In the genomic region with DNA sequence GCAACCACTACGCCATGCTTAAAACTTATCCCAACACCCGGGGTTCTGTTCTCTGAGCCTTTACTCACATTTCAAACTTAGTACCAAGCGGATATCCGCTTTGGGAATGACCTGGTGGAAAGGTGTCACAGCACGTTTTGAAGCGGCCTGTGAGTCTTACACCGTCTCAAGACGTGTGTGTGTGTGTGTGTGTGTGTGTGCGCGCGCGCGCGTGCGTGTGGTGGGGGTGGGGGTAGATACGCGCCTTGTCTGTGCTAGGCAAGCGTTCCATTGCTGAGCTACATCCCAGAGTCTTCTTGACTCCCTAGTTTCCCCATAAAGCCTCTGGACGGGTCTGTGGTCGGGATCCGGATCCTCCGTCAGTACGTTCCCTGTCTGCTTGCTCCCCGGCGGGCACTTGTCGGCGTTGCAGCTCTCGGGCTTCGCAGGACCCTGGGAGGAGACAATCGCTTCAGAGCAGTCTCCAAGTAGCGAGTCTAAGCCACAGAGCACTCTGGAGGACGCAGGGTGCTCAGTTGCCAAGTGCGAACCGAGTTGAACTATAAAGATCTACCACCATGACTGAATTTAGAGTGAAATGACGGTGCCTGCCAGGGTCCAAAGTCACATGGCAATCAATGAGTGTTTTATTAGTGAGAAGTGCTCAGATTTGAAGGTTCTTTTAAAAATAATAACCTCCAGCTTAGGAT, we compare ENCODE assay signal across 7 mouse cellular contexts. TPM values are rescaled to one million over a fixed set of nuclear protein-coding genes. Genes with fewer than 3 reads are reported as not detected.
DNase-seq lines count a peak whose midpoint lies in the region; ATAC-seq and TF ChIP-seq lines count a peak whose summit lies in the region.

No protein-coding gene starts in this region.

- intact Hi-C loops in heart, postnatal 36 days (cut with DNase I), result loop anchor here (2.0 to 5.0 kb wide), 3 partner anchors 15 to 432 kb away; partner anchors contain the start of genes Actn4 and Ech1

- H3K27me3 ChIP-seq in E14TG2a.4 (ENCODE audit: insufficient read depth, low read length), result no peaks in the 10 kb centered on the region
- no peaks in the 10 kb centered on the region for H3K27me3 ChIP-seq in embryonic facial prominence, embryonic 13.5 days

- peak overlapping the region; percentile 89 for H3K4me3 ChIP-seq in E14TG2a.4 (replicated peaks; ENCODE audit: low read length)
- peak overlapping the region; percentile 71 for H3K4me3 ChIP-seq in embryonic facial prominence, embryonic 13.5 days

- H3K27ac ChIP-seq in embryonic facial prominence, embryonic 13.5 days, result peak overlapping the region; percentile 100

- 0% methylated on average over 35 of the region's 35 CpGs for WGBS in embryonic facial prominence, embryonic 13.5 days

- peak overlapping the region; percentile 95 for H3K9ac ChIP-seq in embryonic facial prominence, embryonic 13.5 days

- peak overlapping the region; percentile 94 for H3K4me2 ChIP-seq in embryonic facial prominence, embryonic 13.5 days

- DNase-seq in adrenal gland, adult 8-10 months, result peak; percentile 54
- peak; percentile 68 to 71 for DNase-seq in heart, postnatal 36 days
- peak; percentile 27 for DNase-seq in layer of hippocampus, adult 9-10 months (ENCODE audit: low spot score)
- DNase-seq in lung, postnatal 14 days, result peak; percentile 61
- peak; percentile 66 for DNase-seq in skeletal muscle tissue, adult 2 months (ENCODE audit: low read depth, low spot score)

- peaks cover 52% of the 10 kb centered on the region for H3K4me1 ChIP-seq in E14TG2a.4 (replicated peaks; ENCODE audit: low read depth, low read length)
- H3K4me1 ChIP-seq in embryonic facial prominence, embryonic 13.5 days, result peaks cover 36% of the 10 kb centered on the region

- H3K36me3 ChIP-seq in E14TG2a.4 (ENCODE audit: insufficient read depth, low read length), result peaks cover 31% of the 10 kb centered on the region
- H3K36me3 ChIP-seq in embryonic facial prominence, embryonic 13.5 days, result peaks cover 26% of the 10 kb centered on the region

- TF ChIP-seq CTCF in E14TG2a.4 (conservative IDR thresholded peaks at IDR 0.05; ENCODE audit: low read length), result no peak

- no peaks in the 10 kb centered on the region for H3K9me3 ChIP-seq in E14TG2a.4 (ENCODE audit: low read length)
- H3K9me3 ChIP-seq in embryonic facial prominence, embryonic 13.5 days, result no peaks in the 10 kb centered on the region

- no peak for ATAC-seq in embryonic facial prominence, embryonic 13.5 days (ENCODE audit: insufficient number of reproducible peaks, insufficient read depth, low FRiP score, low TSS enrichment, low read depth)

RNA-seq across cellular contexts. Expression of gene Hnrnpl, which starts 1.2 kb away (rescaled TPM):
- total RNA-seq in adrenal gland, adult 8-10 months (2022), result 100 to 1,000 TPM; 331 to 473 (median 439) TPM
- 301 and 303 TPM in 2 replicates for polyA plus RNA-seq in embryonic facial prominence, embryonic 13.5 days (2015; fragmentation: Nextera tagmentation; extraction: Ambion mirVana)
- total RNA-seq in heart, postnatal 36 days (2021), result 100 to 1,000 TPM; 240 to 277 TPM

RNA-seq across cellular contexts. Expression of gene Ech1, which starts 15.5 kb away (rescaled TPM):
- 100 to 1,000 TPM; 402 to 476 (median 431) TPM for total RNA-seq in adrenal gland, adult 8-10 months (2022)
- 153 TPM in 2 replicates for polyA plus RNA-seq in embryonic facial prominence, embryonic 13.5 days (2015; fragmentation: Nextera tagmentation; extraction: Ambion mirVana)
- total RNA-seq in heart, postnatal 36 days (2021), result 1,000 to 10,000 TPM; 1,832 to 1,909 TPM

RNA-seq across cellular contexts. Expression of gene Rinl, which starts 20.8 kb away (rescaled TPM):
- 1 to 10 TPM; 1.9 to 4.4 (median 2.8) TPM for total RNA-seq in adrenal gland, adult 8-10 months (2022)
- 2.6 and 4.1 TPM in 2 replicates for polyA plus RNA-seq in embryonic facial prominence, embryonic 13.5 days (2015; fragmentation: Nextera tagmentation; extraction: Ambion mirVana)
- total RNA-seq in heart, postnatal 36 days (2021), result 1 to 10 TPM; 1.8 to 1.9 TPM

RNA-seq across cellular contexts. Expression of gene Lgals4, which starts 24.1 kb away (rescaled TPM):
- 10 to 100 TPM in 2 of 4 experiments, 1 to 10 TPM in 2; 6.6 to 34.6 (median 18.8) TPM for total RNA-seq in adrenal gland, adult 8-10 months (2022)
- 8.7 and 15.3 TPM in 2 replicates for polyA plus RNA-seq in embryonic facial prominence, embryonic 13.5 days (2015; fragmentation: Nextera tagmentation; extraction: Ambion mirVana)
- 10 to 100 TPM; 29.4 to 48.3 TPM for total RNA-seq in heart, postnatal 36 days (2021)

RNA-seq across cellular contexts. Expression of gene Nfkbib, which starts 42.2 kb away (rescaled TPM):
- 10 to 100 TPM; 32.0 to 52.2 (median 39.6) TPM for total RNA-seq in adrenal gland, adult 8-10 months (2022)
- 38.8 and 40.5 TPM in 2 replicates for polyA plus RNA-seq in embryonic facial prominence, embryonic 13.5 days (2015; fragmentation: Nextera tagmentation; extraction: Ambion mirVana)
- total RNA-seq in heart, postnatal 36 days (2021), result 10 to 100 TPM; 25.4 to 27.0 TPM
